In genomic region chr5:76782414-76783103, GRCm38 (mm10) we compare ENCODE assay signal across 8 mouse cellular contexts.
DNase-seq lines count a peak whose midpoint lies in the region; ATAC-seq lines count a peak whose summit lies in the region.

No protein-coding gene starts in this region.

- H3K4me3 ChIP-seq in intestine, embryonic 14.5 days (ENCODE audit: low read depth, low read length) = no peak overlapping the region
- no peak overlapping the region for H3K4me3 ChIP-seq in neural tube, embryonic 12.5 days
- no peak overlapping the region for H3K4me3 ChIP-seq in heart, embryonic 11.5 days (ENCODE audit: low read depth, low read length)

- no peaks in the 10 kb centered on the region for H3K27me3 ChIP-seq in intestine, embryonic 14.5 days (replicated peaks; ENCODE audit: control insufficient read depth, insufficient read depth, low read length)
- no peaks in the 10 kb centered on the region for H3K27me3 ChIP-seq in neural tube, embryonic 12.5 days (replicated peaks)
- H3K27me3 ChIP-seq in heart, embryonic 11.5 days (ENCODE audit: control insufficient read depth, insufficient read depth, low read length) = no peaks in the 10 kb centered on the region

- 46% methylated on average over 7 of the region's 7 CpGs for WGBS in intestine, embryonic 14.5 days
- WGBS in neural tube, embryonic 12.5 days = 41% methylated on average over 7 of the region's 7 CpGs
- WGBS in heart, embryonic 11.5 days (ENCODE audit: insufficient replicate concordance) = 53% methylated on average over 7 of the region's 7 CpGs

- DNase-seq in heart, adult 11 months = peak; percentile 79
- DNase-seq in heart, adult 9 months (ENCODE audit: low spot score in 2 of 2) = no peak
- DNase-seq in brain, embryonic 18.5 days (ENCODE audit: low read depth, low spot score) = peak; percentile 58
- DNase-seq in intestine, embryonic 14.5 days (ENCODE audit: low spot score) = no peak
- DNase-seq in urinary bladder, postnatal 14 days (ENCODE audit: low spot score) = no peak
- DNase-seq in spleen, postnatal 4 days (ENCODE audit: low spot score in 2 of 2) = no peak

- peak overlapping the region; percentile 73 for H3K27ac ChIP-seq in intestine, embryonic 14.5 days (ENCODE audit: low read depth)
- H3K27ac ChIP-seq in neural tube, embryonic 12.5 days = peak overlapping the region; percentile 77
- H3K27ac ChIP-seq in heart, embryonic 11.5 days (ENCODE audit: low read depth, low read length) = no peak overlapping the region

- H3K9ac ChIP-seq in intestine, embryonic 14.5 days (ENCODE audit: low read length) = 0 out of 2 replicates have a peak overlapping the region, but pooled peaks have one; percentile 3
- H3K9ac ChIP-seq in neural tube, embryonic 12.5 days = no peak overlapping the region
- H3K9ac ChIP-seq in heart, embryonic 11.5 days (ENCODE audit: low read depth, low read length) = no peak overlapping the region

- ATAC-seq in intestine, embryonic 14.5 days (replicated peaks; ENCODE audit: low FRiP score, low TSS enrichment, low read depth) = no peak
- peak; percentile 70 for ATAC-seq in neural tube, embryonic 12.5 days (ENCODE audit: low FRiP score, low read depth)
- ATAC-seq in heart, embryonic 11.5 days (replicated peaks; ENCODE audit: insufficient number of reproducible peaks, low FRiP score, low TSS enrichment) = no peak

- peaks cover 13% of the 10 kb centered on the region; the same call in 1 of the 2 replicates for H3K4me1 ChIP-seq in intestine, embryonic 14.5 days (replicated peaks; ENCODE audit: control insufficient read depth, insufficient read depth, low read length)
- peaks cover 21% of the 10 kb centered on the region for H3K4me1 ChIP-seq in neural tube, embryonic 12.5 days
- H3K4me1 ChIP-seq in heart, embryonic 11.5 days (ENCODE audit: control insufficient read depth, insufficient read depth, low read length) = no peaks in the 10 kb centered on the region

- H3K36me3 ChIP-seq in intestine, embryonic 14.5 days (ENCODE audit: control insufficient read depth, insufficient read depth, low read length) = no peaks in the 10 kb centered on the region
- peaks cover 4% of the 10 kb centered on the region; the same call in 1 of the 2 replicates for H3K36me3 ChIP-seq in neural tube, embryonic 12.5 days
- H3K36me3 ChIP-seq in heart, embryonic 11.5 days (ENCODE audit: control insufficient read depth, insufficient read depth, low read length) = no peaks in the 10 kb centered on the region

- no peaks in the 10 kb centered on the region for H3K9me3 ChIP-seq in intestine, embryonic 14.5 days (ENCODE audit: control insufficient read depth, low read length)
- no peaks in the 10 kb centered on the region for H3K9me3 ChIP-seq in neural tube, embryonic 12.5 days
- H3K9me3 ChIP-seq in heart, embryonic 11.5 days (replicated peaks; ENCODE audit: control insufficient read depth, low read length) = no peaks in the 10 kb centered on the region

- no peak overlapping the region for H3K4me2 ChIP-seq in intestine, embryonic 14.5 days (ENCODE audit: low read length)
- H3K4me2 ChIP-seq in neural tube, embryonic 12.5 days (replicated peaks) = no peak overlapping the region; the same call in 1 of the 2 replicates
- no peak overlapping the region for H3K4me2 ChIP-seq in heart, embryonic 11.5 days

Comparison
In these comparisons a context has a peak if more than half of its experiments do, and no peak if none do; other contexts are left out.
1. DNase-seq: peak in heart, adult 11 months (single experiment) and brain, embryonic 18.5 days (single experiment); none in heart, adult 9 months (0 of 2), intestine, embryonic 14.5 days (single experiment), urinary bladder, postnatal 14 days (single experiment) and spleen, postnatal 4 days (0 of 2).